Mouse (Mus musculus) erythroid progenitor cell, adult 5-6 weeks (primary cell): ENCODE measurements at regions not wholly inside any gene's neighbourhood (a gene's known extent, or its start where the extent isn't known, plus 50 kb on each side); places are given as distances from the start of the nearest gene placed in this dataset.
A peak's percentile ranks its signal among the peaks of the same experiment; 100 is the strongest.

ENCODE experiments used
- ATAC-seq: replicated peaks from 2 replicates; pipeline ENCODE4 v1.8.0; 2016; ENCODE audit warnings: moderate number of reproducible peaks, mild to moderate bottlenecking, moderate TSS enrichment, inconsistent platforms; ENCODE audit not compliant: poor library complexity, low FRiP score, severe bottlenecking

GRCm38 (mm10) chr9:102782926-102783850 lies 51.5 kb upstream of the Ryk start:
- ATAC-seq: no peak

- ATAC-seq: peak; percentile 51; the same call in 1 of the 2 replicates
Measured at GRCm38 (mm10) chr9:102784329-102785026, 50.2 kb upstream of the Ryk start.
